Mouse (Mus musculus): Measurements from ENCODE around the gene Rhof.

DNA sequence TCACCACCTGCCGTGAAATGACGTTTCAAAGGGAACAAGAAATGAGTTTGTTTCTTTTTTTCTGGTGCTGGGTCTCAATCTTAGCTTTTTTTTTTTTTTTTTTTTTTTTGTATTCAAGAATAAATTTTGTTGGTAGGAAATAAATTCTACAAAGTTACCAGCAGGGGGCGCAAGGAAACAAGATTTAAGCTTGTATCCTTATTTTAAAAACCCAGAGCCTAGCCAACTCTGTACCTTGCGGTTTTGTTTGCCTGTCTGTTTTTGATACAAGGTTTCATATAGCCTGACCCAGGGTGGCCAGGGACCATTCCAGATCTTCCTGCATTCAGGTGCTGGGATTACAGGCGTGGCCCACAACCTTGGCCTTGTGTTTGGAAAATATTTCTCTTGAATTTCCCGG, 68.3 kb downstream of the Rhof start:
- TF ChIP-seq CTCF (conservative IDR thresholded peaks at IDR 0.05; ENCODE audit: insufficient read depth, insufficient read length, low read depth, low read length) (0 out of 2 replicates have a peak, but pooled peaks have one; percentile 14), POLR2A (IDR thresholded peaks at IDR 0.05; ENCODE audit: low read depth, low read length) (no peak)

All from kidney, adult 2 months (tissue).